Mouse (Mus musculus) midbrain, embryonic 11.5 days (tissue): ENCODE results near the gene Zmynd8. TPM values are rescaled to one million over a fixed set of nuclear protein-coding genes. Genes with fewer than 3 reads are reported as not detected.
A peak's percentile ranks its signal among the peaks of the same experiment; 100 is the strongest.

Experiments
- ATAC-seq: fragments of 200-750 bp; cut with Nextera tagmentation; 2 replicates; pipeline ENCODE4 v1.8.0; 2017; ENCODE audit warnings: moderate TSS enrichment, moderate library complexity; ENCODE audit not compliant: low FRiP score
- DNase-seq: peaks from one replicate; pipeline ENCODE4 v3.0.0; 2015; ENCODE audit warnings: low spot score; ENCODE audit errors: missing footprints
- H3K27ac ChIP-seq: fragments of 300-500 bp; sonication (generic); 2 replicates; pipeline ENCODE4 v1.5.1; 2014; ENCODE audit warnings: low read depth, low read length
- H3K27me3 ChIP-seq: fragments of 300-500 bp; sonication (generic); 2 replicates; pipeline ENCODE4 v1.6.1; 2014; ENCODE audit warnings: mild to moderate bottlenecking, low read length, moderate library complexity, mixed read lengths; ENCODE audit not compliant: control insufficient read depth, insufficient read depth
- H3K36me3 ChIP-seq: fragments of 300-500 bp; sonication (generic); 2 replicates; pipeline ENCODE4 v1.6.1; 2014; ENCODE audit warnings: mild to moderate bottlenecking, low read length, moderate library complexity, mixed read lengths; ENCODE audit not compliant: control insufficient read depth, insufficient read depth
- H3K4me1 ChIP-seq: fragments of 300-500 bp; sonication (generic); 2 replicates; pipeline ENCODE4 v1.6.1; 2014; ENCODE audit warnings: low read length; ENCODE audit not compliant: control insufficient read depth, insufficient read depth
- H3K4me2 ChIP-seq: fragments of 300-500 bp; sonication (generic); 2 replicates; pipeline ENCODE4 v1.6.1; 2014; ENCODE audit warnings: mild to moderate bottlenecking, moderate library complexity
- H3K4me3 ChIP-seq: fragments of 300-500 bp; sonication (generic); 2 replicates; pipeline ENCODE4 v1.5.1; 2014; ENCODE audit warnings: low read depth, low read length
- H3K9ac ChIP-seq: fragments of 300-500 bp; sonication (generic); 2 replicates; pipeline ENCODE4 v1.6.1; 2014; ENCODE audit warnings: low read length
- H3K9me3 ChIP-seq: fragments of 300-500 bp; sonication (generic); 2 replicates; pipeline ENCODE4 v1.6.1; 2016; ENCODE audit warnings: low read length; ENCODE audit not compliant: control insufficient read depth
- WGBS: fragments of 180-500 bp; shearing (Covaris S2); extraction: QIAGEN DNeasy Blood & Tissue Kit; methylation state at CpG from one replicate; pipeline ENCODE4 v1.1.7; 2014; 5-methylcytosine and 5-hydroxymethylcytosine counted together
- polyA plus RNA-seq: library from polyadenylated mRNA; unstranded; fragments of >200 nt; fragmentation: Nextera tagmentation; extraction: Ambion mirVana; gene quantifications from 2 replicates; pipeline ENCODE4 v1.2.1, GENCODE M21; 2014

Gene Zmynd8
- polyA plus RNA-seq, 1 experiment from 2014 or later = 45.6 TPM

DNA sequence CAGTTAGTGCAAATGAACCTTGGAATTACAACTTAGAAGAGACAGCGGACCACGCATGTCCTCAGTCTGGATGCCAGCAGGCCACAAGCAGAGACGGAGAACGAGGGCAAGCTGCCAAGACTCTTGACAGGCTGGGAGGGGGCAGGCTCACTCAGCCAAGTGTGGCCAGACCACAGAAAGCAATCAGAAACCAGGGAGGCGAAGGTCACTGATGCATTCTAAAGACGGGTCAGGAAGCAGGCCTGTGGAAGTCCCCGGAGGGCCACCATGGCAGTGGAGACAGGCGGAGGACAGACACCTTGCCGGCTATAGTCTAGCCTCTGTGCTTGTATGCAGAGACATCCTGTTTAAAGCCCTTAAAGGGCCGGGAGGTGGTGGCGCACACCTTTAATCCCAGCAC, 110.8 kb downstream of the Zmynd8 start:
- DNase-seq (no peak), ATAC-seq (no peak)
- Histone ChIP-seq H3K36me3 (peaks cover 21% of the 10 kb centered on the region), H3K4me1 (peaks cover 6% of the 10 kb centered on the region; the same call in 1 of the 2 replicates), H3K4me3 (no peak overlapping the region), H3K4me2 (no peak overlapping the region), H3K9ac (no peak overlapping the region), H3K27me3 (no peaks in the 10 kb centered on the region), H3K27ac (no peak overlapping the region), H3K9me3 (no peaks in the 10 kb centered on the region)
- WGBS = 78% methylated on average over 11 of the region's 11 CpGs

- H3K36me3 ChIP-seq = peaks cover 15% of the 10 kb centered on the region
- no peaks in the 10 kb centered on the region for H3K9me3 ChIP-seq
- no peak overlapping the region for H3K9ac ChIP-seq
- no peaks in the 10 kb centered on the region for H3K27me3 ChIP-seq
- no peak overlapping the region for H3K4me2 ChIP-seq
- H3K27ac ChIP-seq = no peak overlapping the region
- ATAC-seq (no peak), DNase-seq (no peak)
- H3K4me1 ChIP-seq = peaks cover 6% of the 10 kb centered on the region; the same call in 1 of the 2 replicates
- no peak overlapping the region for H3K4me3 ChIP-seq
- WGBS = 85% methylated on average over 1 of the region's 1 CpGs
Measured at GRCm38 (mm10) chr2:165786467-165786866, 112.3 kb downstream of the Zmynd8 start.

DNA sequence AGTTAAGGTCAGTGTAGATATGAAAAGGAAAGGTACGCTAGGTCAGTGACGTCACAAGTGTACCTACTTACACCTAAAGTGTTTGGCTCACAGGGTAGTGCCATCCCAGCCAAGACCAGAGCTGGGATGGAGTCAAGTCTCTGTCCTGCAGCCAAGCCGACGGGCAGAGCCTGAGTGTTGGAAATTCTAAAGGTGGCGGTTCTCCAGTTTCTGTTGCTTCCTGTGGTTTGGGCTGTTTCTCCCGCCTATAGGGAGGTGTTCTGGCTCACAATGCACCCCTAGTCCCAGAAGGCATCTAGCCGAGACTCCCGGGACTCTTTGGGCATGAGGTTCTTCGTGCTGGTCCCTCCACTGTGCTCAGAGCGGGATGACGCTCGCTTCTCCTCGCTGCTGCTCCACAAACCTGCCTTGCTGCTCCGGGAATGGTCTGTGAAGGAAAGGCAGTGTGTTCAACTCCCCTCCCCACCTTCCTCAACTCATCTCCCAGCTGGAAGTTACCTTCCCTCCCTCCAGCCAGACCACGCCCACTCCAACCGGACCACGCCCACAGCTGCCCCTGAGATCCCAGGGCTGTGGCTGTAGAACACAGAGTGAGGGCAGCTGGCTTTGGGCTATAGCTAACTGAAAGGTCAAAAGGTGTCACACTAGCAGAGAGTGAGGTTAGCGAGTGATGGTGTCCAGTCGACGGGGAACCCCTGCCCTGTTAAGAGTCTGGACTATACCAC, 113.3 kb downstream of the Zmynd8 start:
- Histone ChIP-seq H3K4me1 (no peaks in the 10 kb centered on the region), H3K27me3 (no peaks in the 10 kb centered on the region), H3K9ac (no peak overlapping the region), H3K27ac (no peak overlapping the region), H3K4me3 (no peak overlapping the region), H3K9me3 (no peaks in the 10 kb centered on the region), H3K4me2 (no peak overlapping the region), H3K36me3 (peaks cover 15% of the 10 kb centered on the region)
- no peak for ATAC-seq
- DNase-seq = no peak
- 89% methylated on average over 20 of the region's 20 CpGs for WGBS

DNA sequence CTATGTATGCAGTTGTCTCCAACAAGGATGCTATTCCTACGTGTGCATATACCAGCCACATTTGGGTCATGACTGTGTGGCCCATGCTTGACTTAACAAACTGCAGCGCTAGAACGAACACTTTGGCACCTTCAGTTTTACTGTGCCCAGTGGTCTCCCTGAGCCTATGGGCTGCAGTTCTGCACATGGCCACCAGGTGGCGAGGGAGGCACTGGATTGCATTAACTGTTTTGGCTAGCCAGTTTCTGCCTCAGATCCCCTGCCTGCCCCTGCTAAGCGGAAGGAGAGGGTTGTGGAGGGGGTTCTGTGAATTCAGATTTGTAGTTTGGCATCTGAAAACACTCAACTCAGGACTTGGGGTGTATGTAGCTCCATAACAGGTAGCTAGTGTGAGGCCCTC, 116.5 kb downstream of the Zmynd8 start:
- Histone ChIP-seq H3K9me3 (no peaks in the 10 kb centered on the region), H3K27ac (no peak overlapping the region), H3K4me2 (no peak overlapping the region), H3K4me1 (peaks cover 4% of the 10 kb centered on the region; the same call in 1 of the 2 replicates), H3K36me3 (peaks cover 8% of the 10 kb centered on the region), H3K9ac (no peak overlapping the region), H3K4me3 (no peak overlapping the region), H3K27me3 (no peaks in the 10 kb centered on the region)
- no peak for ATAC-seq
- WGBS = 33% methylated on average over 5 of the region's 5 CpGs
- DNase-seq = peak; percentile 99

DNA sequence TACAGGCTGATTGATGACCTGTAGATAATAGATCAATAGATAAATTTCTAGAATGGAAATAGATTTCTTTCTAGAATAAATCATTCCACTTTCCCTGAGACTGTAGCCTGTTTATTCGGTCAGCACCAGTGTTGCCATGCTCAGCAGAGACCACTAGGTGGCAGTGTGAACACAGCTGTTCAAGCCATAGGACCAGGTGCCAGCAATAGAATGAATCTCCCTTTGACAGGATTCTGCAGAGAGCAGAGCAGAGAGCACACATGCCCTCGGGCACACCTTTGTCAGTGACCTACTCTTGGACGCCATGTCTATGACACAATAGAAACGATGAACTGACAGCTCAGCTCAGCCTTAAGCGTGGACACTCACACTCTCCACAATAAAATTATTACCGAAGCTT, 119.9 kb downstream of the Zmynd8 start:
- no peaks in the 10 kb centered on the region for H3K9me3 ChIP-seq
- peaks cover 4% of the 10 kb centered on the region; the same call in 1 of the 2 replicates for H3K4me1 ChIP-seq
- no peak overlapping the region for H3K4me3 ChIP-seq
- no peaks in the 10 kb centered on the region for H3K27me3 ChIP-seq
- H3K4me2 ChIP-seq = no peak overlapping the region
- H3K36me3 ChIP-seq = no peaks in the 10 kb centered on the region
- no peak overlapping the region for H3K9ac ChIP-seq
- ATAC-seq (peak; percentile 71), DNase-seq (peak; percentile 98)
- H3K27ac ChIP-seq = no peak overlapping the region
- 34% methylated on average over 6 of the region's 6 CpGs for WGBS

DNA sequence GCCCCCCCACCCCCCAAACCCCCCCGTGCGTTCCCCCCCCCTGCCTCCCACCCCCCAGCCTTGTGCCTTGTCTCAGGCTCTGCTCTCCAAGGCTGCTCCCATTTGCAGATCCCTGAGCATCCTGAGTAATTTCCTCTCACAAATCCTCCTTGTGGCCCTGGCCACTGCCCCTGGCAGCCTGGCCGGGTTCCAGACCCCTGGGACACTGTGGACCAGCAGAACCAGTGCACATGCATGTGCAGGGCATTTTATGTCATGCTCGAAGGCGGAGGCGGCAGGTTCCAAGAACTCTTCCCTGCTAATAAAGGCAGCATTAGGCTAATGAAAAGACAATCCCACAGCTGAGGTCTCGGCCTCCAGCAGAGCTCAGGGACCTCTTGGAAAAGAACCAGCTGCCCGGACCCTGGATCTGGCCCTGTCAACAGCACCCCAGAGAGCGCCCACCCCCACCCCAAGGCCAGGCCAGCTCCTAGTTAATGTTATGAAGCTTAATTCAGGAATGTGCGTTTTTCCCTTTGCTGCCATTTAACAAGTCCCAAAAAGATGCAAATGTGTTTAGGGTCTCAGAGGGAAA, 129.4 kb downstream of the Zmynd8 start:
- Histone ChIP-seq H3K36me3 (no peaks in the 10 kb centered on the region), H3K4me2 (no peak overlapping the region), H3K9ac (no peak overlapping the region), H3K27ac (no peak overlapping the region; the same call in 1 of the 2 replicates), H3K9me3 (no peaks in the 10 kb centered on the region), H3K27me3 (no peaks in the 10 kb centered on the region), H3K4me1 (no peaks in the 10 kb centered on the region), H3K4me3 (no peak overlapping the region)
- DNase-seq (no peak), ATAC-seq (peak; percentile 67)
- 38% methylated on average over 8 of the region's 10 CpGs for WGBS

DNA sequence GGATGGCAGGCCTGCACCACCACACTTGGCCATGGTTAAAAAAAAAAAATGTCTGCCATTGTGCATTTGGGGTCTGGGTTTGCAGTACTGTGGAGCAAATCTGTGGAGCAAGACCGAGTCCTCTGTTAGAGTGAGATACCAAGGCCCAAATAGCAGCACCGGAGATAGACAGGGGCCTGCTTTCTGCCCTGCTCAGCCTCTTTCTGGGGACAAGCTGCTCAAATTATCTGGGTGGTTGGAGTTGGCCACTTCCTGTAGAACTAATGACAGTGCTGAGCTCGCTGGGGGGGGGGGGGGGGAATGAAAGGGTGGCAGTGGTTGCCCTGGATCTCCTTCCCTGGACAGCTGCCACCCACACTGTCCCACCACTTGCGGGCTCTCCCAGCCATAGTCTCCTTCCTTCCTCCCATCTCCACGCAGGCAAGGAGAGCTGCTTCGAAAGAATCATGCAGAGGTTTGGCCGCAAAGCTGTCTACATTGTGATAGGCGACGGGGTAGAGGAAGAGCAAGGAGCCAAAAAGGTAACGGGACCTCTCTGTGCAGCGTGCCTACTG, 129.9 kb downstream of the Zmynd8 start:
- H3K36me3 ChIP-seq = no peaks in the 10 kb centered on the region
- no peaks in the 10 kb centered on the region for H3K9me3 ChIP-seq
- no peak overlapping the region for H3K9ac ChIP-seq
- H3K4me3 ChIP-seq = no peak overlapping the region
- H3K4me2 ChIP-seq = no peak overlapping the region
- DNase-seq = no peak
- 63% methylated on average over 10 of the region's 11 CpGs for WGBS
- H3K27me3 ChIP-seq = no peaks in the 10 kb centered on the region
- ATAC-seq = peak; percentile 14; the same call in 1 of the 2 replicates
- H3K4me1 ChIP-seq = no peaks in the 10 kb centered on the region
- H3K27ac ChIP-seq = peak overlapping the region; percentile 35; the same call in 1 of the 2 replicates

DNA sequence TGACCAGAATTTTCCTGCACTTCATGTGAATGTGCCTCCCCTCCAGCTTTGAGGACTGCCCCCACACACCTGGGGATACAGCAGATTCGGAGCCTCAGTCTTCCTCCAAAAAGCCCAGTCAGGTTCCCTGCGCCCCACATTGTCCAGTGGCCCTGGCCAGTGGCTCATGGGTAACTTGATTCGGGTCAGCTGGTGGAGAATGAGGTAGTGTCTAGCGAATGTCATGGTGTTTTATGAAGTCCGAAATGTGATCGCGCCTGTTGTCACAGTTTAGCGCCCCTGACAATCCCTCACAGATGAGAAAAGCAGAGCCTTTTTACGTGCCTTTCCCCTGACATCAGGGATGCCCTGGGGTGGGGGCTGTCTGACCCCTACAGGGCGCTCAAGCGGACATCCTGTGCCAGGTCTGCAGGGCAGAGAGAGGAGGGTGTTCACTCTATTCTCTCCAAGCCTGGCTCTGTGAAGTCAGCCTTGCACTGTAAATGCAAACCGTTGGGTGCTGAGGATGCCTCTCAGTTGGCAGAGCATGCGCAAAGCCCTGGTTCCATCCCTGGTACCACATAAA, 139.3 kb downstream of the Zmynd8 start:
- Histone ChIP-seq H3K4me3 (no peak overlapping the region), H3K27me3 (no peaks in the 10 kb centered on the region), H3K9me3 (no peaks in the 10 kb centered on the region), H3K27ac (no peak overlapping the region), H3K4me1 (peaks cover 14% of the 10 kb centered on the region), H3K9ac (no peak overlapping the region), H3K36me3 (no peaks in the 10 kb centered on the region), H3K4me2 (no peak overlapping the region)
- ATAC-seq (no peak), DNase-seq (no peak)
- WGBS = 86% methylated on average over 13 of the region's 13 CpGs

GRCm38 (mm10) chr2:165758534-165758933, 140.3 kb downstream of the Zmynd8 start:
- 15% methylated on average over 5 of the region's 5 CpGs for WGBS
- H3K27me3 ChIP-seq = no peaks in the 10 kb centered on the region
- ATAC-seq = peak; percentile 62
- DNase-seq = peak; percentile 92
- H3K9me3 ChIP-seq = no peaks in the 10 kb centered on the region
- H3K4me2 ChIP-seq = no peak overlapping the region
- H3K9ac ChIP-seq = no peak overlapping the region
- no peak overlapping the region for H3K27ac ChIP-seq
- H3K36me3 ChIP-seq = no peaks in the 10 kb centered on the region
- no peak overlapping the region for H3K4me3 ChIP-seq
- H3K4me1 ChIP-seq = peaks cover 14% of the 10 kb centered on the region
